Mouse (Mus musculus) heart, postnatal 25 days (tissue): ENCODE data around the gene Tradd. TPM values are rescaled to one million over a fixed set of nuclear protein-coding genes. Genes with fewer than 3 reads are reported as not detected.
"Not testable (repeated sequence)": the region's sequence is repeated elsewhere in the genome, so short reads cannot be mapped to it uniquely, and the experiment has no call there.

ENCODE experiments used
- DNase-seq: peaks from one replicate; pipeline ENCODE4 v3.0.0; 2022; ENCODE audit warnings: low spot score
- intact Hi-C: fragments of 180-260 bp; cut with DNase I; formaldehyde crosslinking; loops from one replicate; pipeline ENCODE4 v1.15.1; 2025
- total RNA-seq, 2 experiments: library from RNA; stranded (reverse); gene quantifications; 2 replicates each; pipeline ENCODE4 v1.2.3; 2021

Tradd gene
- total RNA-seq, 2 experiments from 2014 or later = 4.4 to 6.9 TPM

DNA sequence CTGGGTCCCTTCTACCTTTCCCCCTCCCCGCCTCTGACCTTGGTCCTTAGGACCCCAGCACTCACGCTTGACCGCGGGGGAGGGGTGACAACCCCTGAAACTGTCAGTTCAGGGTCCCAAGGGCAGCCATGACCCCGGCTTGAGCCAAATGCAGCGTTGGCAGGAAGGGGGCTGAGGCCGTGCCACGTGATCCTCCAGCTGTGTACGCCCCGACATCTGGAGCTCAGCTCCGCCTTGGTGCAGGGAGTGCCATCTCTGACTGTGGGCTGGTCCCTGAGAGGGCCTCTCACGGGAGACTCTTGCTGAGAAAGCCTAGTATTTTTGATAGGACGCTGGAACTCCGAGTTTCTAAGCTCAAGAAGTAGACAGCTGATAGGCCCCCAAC lies 9.5 kb downstream of the Tradd start, which contains the start of gene B3gnt9:
B3gnt9 (minus strand) TSS at position 188 of the 385 bp plus-strand sequence.
- intact Hi-C loops = loop anchor here (5.0 kb wide), 1 partner anchor 37 kb away; no protein-coding TSS in a partner anchor
- DNase-seq = peak; percentile 81

DNA sequence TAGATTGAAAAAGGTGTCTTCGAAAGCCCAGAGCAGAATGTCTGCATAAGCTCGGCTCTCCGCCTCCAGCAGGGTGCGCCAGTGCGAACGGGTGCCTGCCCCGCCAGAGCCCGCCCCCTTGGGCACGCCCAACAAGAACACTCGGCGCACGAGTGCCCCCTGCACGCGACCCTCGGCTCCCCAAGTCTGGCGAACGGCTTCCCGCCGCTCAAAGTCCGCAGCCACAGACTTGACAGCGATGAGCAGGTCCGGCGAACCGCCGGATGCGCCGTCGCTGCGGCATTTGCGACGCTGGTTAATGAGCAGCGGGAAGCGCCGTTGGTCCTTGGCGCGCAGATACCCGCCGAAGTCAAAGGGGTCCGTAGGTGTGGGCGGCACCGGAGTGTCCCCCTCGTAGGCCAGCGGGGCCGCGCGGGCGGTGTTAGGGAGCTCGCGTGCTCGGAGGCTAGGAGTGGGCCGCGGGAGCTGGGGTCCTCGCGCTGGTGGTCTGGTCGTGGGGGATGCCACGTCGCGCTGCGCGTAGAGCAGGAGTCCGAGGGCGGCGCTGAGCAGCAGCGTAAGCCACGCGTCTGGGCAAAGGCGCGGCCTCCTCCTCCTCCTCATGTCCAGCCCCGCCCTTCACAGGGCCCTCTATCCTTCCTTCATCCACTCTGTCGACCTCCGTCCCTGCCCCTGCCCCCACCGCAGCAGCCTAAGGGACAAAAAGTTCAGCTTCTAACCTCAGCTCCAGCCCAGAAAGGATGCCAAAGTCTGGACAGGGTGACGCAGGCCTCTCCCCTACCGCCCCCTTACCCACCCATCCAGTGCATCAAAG lies 10.1 kb downstream of the Tradd start:
- intact Hi-C loops = loop anchor here (5.0 kb wide), 1 partner anchor 38 kb away; no protein-coding TSS in a partner anchor
- DNase-seq = peak; percentile 73

DNA sequence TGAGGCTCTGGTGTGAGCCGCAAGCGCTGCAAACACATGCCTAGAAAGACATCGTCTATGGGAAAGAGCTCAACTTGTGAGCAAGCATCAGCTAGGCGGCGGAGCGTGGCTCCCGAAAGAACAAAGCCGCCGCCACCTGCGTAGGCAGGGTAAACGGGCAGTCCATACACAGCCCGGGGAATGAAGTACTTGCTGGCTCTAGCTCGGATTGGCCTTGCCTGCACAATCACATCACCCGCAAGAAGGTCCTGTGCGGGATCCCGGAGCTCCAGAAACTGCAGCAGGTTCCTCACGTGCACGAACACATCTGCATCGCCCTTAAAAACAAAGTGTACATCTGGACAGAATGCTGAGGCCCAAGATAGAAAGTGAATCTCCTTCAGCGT lies 10.7 kb downstream of the Tradd start:
- DNase-seq = no peak
- intact Hi-C loops = loop anchor here (5.0 kb wide), 1 partner anchor 39 kb away; no protein-coding TSS in a partner anchor

DNA sequence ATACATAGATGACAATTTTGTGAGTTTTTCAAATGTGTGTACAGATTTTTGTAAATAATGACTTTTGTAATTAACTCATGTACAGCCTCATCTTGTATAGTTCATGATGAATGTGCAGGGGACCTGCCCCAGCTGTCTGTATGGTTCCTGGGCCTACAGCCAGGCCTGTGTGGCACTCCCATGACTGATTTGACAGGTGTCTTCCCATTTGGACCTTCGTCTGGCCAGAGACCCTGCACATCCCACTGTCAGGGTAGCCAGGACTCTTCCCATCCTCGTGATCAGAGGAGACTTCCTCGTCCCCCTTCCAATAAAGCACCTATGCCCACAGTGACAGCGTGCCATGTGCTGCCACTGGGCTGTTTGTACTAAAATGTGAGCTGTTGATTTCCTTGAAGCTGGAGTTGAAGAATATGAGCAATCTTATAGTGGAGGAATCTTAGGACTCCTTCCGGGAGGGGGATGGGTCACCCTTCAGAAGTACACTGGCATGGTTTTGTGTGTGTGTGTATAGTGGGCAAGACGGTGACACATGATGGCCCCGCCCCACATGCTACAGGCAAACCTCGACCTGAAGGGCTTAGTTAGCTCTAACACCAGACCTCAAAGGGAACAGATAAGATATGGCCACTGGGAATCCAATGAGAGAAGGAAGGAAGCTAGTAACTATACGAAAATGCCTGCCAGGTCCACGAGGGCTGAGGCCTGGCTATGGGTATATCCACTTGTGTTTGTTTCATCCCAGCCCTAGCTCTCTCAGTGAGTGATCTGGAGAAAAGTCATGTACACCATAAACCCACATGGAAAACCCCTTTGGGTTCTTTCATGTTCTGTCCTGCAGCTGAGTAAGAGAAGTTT lies 11.5 kb downstream of the Tradd start:
- no peak for DNase-seq
- intact Hi-C loops = loop anchor here (5.0 kb wide), 1 partner anchor 39 kb away; no protein-coding TSS in a partner anchor

DNA sequence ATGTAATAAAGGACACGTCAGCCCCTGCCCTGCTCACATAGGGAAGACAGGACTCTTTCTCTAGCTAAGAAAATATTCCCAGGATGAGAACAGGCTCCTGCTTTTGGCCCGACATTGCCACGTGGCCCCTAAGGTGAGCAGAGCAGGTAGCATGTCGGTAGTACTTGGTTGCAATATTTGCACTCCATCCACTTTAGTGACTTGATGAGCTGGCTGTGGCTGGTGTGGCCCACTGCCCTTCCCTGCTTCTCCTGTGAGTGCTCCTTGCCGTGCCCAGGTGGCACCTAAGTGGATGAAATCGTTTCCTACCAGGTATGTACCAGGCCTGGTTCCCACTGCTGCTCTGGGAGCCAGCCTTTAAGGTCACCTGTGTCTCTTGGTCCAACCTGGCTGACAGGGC lies 12.5 kb downstream of the Tradd start:
- intact Hi-C loops = loop anchor here (5.0 kb wide), 1 partner anchor 40 kb away; no protein-coding TSS in a partner anchor
- DNase-seq = no peak

DNA sequence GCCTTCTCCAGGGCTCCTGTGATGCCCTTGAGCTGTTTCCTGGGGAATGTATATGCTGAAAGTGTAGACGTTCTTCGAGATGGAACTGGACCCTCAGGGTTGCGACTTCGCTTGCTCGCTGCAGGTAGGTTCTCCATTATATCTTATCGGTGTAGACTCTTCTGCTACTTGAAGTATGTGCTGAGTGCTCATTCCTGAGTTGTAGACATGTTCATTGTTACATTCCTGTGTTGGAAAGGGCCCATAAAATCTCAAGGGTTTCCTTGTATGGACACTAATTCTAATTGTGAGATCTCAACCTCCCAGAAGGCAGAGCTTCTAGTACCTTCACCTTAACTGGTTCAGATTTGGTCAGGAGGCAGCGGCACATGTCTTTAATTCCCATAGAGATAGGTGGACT lies 23.4 kb downstream of the Tradd start:
- intact Hi-C loops = no loop called here
- no peak for DNase-seq

DNA sequence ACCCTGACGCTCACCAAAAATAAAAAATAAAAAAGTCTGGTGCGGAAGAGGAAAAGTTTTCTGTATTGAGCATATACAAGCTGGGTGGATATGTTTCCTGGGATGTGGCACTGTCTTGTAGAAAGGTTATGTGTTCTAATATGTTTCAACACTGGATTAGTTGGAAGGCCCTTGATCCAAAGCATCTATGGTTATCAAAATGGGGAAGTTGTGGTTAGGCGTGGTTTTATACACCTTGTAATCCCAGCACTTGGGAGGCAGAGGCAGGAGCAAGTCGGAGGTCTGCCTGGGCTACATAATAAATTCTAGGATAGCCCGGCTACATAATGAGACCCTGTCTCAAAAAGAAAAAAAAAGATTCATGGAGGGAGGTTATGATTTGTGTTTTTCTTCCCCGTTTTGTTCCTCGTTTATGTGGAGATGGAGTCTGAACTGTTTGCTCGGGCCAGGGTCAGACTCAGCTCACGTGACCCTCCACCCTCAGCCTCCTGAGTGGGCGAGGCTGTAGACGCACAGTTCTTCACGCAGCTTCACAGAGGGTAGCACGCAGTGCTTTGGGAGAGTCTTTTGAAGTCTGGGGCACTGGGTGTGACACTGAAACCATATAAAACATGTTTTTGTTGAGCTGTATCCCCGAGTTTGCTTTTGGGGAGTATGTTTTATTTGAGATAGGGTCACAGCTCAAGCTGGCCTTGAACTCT lies 26.8 kb downstream of the Tradd start:
- intact Hi-C loops = no loop called here
- no peak for DNase-seq

DNA sequence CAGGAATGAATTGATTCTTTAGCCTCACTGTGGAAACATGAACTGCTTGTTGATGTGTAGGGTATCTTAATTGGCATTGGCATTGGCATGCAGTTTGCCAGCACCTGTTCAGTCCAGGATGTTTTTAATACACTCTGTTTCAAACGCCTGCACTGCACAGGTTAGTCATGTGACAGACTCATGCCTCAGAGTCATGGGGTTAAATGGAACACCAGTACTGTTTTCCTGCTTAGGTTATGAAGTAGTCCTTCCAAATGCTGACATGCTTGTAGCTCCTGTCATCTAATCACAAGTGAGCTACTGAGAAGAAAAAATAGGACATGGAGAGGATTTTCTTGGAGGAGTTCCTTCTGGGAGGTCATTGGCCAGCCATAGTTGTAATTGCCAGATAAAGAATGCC lies 29.2 kb downstream of the Tradd start:
- DNase-seq = no peak
- intact Hi-C loops = no loop called here

DNA sequence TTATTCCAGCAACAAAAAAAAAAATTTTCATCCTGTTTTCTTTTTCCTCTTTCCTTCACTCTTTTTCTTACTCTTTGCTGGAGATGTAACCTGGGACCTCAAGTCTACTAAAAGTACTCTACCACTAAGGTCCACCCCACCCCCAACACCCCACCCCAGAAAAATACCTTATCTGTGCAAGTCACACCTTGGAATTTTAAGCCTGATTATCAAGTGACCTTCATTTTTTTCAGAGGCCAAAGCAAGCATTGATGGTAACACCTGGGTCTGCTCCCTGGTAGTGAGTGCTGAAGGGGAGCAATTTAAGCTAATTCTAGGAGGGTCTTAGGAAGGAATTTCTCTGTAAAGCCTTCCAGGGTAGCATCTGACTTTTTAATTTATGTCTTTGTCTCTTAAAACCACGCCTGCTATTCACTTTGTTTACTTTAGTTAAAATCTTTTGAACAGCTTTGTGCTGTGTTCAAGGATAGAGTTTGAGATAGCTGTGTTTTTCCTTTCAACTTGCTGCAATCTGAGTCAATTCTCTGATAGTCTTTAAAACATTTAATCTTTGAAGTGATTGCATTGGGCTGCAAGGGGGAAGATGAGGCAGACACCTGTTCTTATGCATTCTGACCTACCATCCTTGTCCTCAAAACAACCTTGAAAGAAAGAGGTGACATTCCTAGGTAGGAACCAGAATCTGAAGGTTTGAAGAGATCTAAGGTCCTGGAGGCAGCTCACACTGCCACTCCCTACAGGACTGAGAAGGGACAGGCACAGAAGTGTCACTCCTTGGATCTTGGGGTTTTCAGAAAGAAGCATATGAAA lies 31.1 kb downstream of the Tradd start:
- intact Hi-C loops = no loop called here
- no peak for DNase-seq

GRCm38 (mm10) chr8:105232321-105232693 lies 32.1 kb downstream of the Tradd start:
- DNase-seq, intact Hi-C loops: not testable (repeated sequence)

- intact Hi-C loops = no loop called here
- no peak for DNase-seq
These were observed 32.7 kb downstream of the Tradd start for GRCm38 (mm10) chr8:105231503-105232320.

- DNase-seq = no peak
- intact Hi-C loops = loop anchor here (2.0 kb wide), 1 partner anchor 55 kb away; the partner anchor contains the start of gene Cbfb
These were observed 38.5 kb downstream of the Tradd start for GRCm38 (mm10) chr8:105225917-105226316.

GRCm38 (mm10) chr8:105225272-105225593 lies 39.2 kb downstream of the Tradd start:
- no peak for DNase-seq
- intact Hi-C loops = loop anchor here (2.0 kb wide), 1 partner anchor 54 kb away; the partner anchor contains the start of gene Cbfb

- intact Hi-C loops = loop anchor here (2.0 kb wide), 1 partner anchor 54 kb away; the partner anchor contains the start of gene Cbfb
- peak; percentile 89 for DNase-seq
These were observed 39.8 kb downstream of the Tradd start, which contains the start of gene D230025D16Rik for GRCm38 (mm10) chr8:105224413-105225271. Gene D230025D16Rik, plus strand, starts transcription at chr8:105225145.

DNA sequence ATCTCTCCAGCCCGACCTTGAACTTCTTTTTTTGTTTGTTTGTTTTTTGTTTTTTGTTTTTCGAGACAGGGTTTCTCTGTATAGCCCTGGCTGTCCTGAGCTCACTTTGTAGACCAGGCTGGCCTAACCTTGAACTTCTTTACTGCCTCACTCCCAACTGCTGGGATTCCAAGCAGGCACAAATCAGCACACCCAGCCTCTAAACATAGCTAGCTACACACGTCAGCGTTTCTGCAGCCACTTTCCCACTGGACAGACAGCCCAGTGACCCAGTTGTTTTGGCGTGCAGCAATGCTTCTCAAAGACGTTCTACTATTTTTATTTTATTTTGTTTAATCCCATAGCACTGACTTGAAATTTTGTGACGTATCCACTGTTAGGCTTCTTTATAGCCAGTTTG lies 40.6 kb downstream of the Tradd start:
- intact Hi-C loops = loop anchor here (2.0 kb wide), 1 partner anchor 53 kb away; the partner anchor contains the start of gene Cbfb
- no peak for DNase-seq

DNA sequence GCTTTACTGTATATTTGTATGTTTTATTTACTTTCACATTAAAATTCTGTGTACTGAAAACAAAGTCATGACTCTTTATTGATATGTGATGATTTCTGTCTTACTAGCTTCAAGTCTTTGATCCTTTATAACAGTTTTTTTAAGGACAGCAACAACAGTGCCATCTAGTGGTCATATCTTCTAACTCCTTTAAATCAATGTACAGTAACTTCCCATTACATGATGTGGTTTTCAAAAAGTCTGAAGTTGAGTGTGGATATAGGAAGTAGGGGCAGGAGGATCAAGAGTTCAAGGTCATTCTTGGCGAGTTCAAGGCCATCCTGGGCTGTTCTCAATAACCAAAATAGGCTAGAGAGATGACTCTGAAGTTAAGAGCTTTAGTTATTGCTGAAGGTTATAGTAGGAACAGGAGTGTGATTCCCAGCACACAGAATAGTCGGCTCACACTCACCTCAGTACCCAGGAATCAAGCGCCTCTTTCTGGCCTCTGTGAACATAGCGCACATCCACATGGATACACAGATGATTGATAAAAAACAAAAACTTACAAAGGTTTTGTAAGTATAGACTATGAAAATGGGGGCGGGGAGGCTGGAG lies 46.4 kb downstream of the Tradd start:
- no peak for DNase-seq
- intact Hi-C loops = loop anchor here (2.0 to 5.0 kb wide), 5 partner anchors 61 to 561 kb away; no protein-coding TSS in a partner anchor

- DNase-seq = no peak
- intact Hi-C loops = no loop called here
These were observed 50.3 kb downstream of the Tradd start for GRCm38 (mm10) chr8:105214104-105214503.
